Mouse (Mus musculus) olfactory bulb, adult 2 months (tissue): Measurements from ENCODE around the gene Chrm1.

ENCODE experiments used
- CTCF ChIP-seq: fragments of 200-500 bp; IDR thresholded peaks from 2 replicates; pipeline ENCODE4 v1.5.1; 2012; ENCODE audit warnings: low read depth, mild to moderate bottlenecking, low read length, moderate library complexity; ENCODE audit not compliant: insufficient read depth
- POLR2A ChIP-seq: fragments of 200-500 bp; IDR thresholded peaks from 2 replicates; pipeline ENCODE4 v1.6.1; 2012; ENCODE audit warnings: mild to moderate bottlenecking, low read depth, low read length, moderate library complexity; ENCODE audit not compliant: insufficient read depth

- TF ChIP-seq POLR2A (no peak), CTCF (no peak)
These were observed 46.5 kb downstream of the Chrm1 start for GRCm38 (mm10) chr19:8710057-8710456.
